Comparison of ENCODE assay signal across 9 mouse cellular contexts in genomic region chr5:73405981-73406722, GRCm38 (mm10). TPM values are rescaled to one million over a fixed set of nuclear protein-coding genes. Genes with fewer than 3 reads are reported as not detected.
DNase-seq lines count a peak whose midpoint lies in the region; ATAC-seq lines count a peak whose summit lies in the region.
"Had no signal": no experiment of that assay in that cellular context is flagged by ENCODE, and none has a peak within 500 bp of the region (broad histone marks: within the 10 kb centered on the region; RNA-seq: fewer than 3 reads in every experiment).

Gene Cwh43, plus strand, starts transcription at chr5:73406075.

- no peaks in the 10 kb centered on the region for H3K36me3 ChIP-seq in heart, embryonic 14.5 days (ENCODE audit: control insufficient read depth, insufficient read depth, low read length)
- no peaks in the 10 kb centered on the region for H3K36me3 ChIP-seq in neural tube, embryonic 15.5 days

- intact Hi-C loops in heart, postnatal 36 days (cut with DNase I): no loop called here

- WGBS in heart, embryonic 14.5 days: 2% methylated on average over 48 of the region's 49 CpGs
- 4% methylated on average over 48 of the region's 49 CpGs for WGBS in neural tube, embryonic 15.5 days

- peak within 1 kb of the TSS; percentile 75 for H3K4me2 ChIP-seq in heart, embryonic 14.5 days (ENCODE audit: low read length)
- H3K4me2 ChIP-seq in neural tube, embryonic 15.5 days: peak within 1 kb of the TSS; percentile 83

- peak within 1 kb of the TSS; percentile 59 for H3K9ac ChIP-seq in heart, embryonic 14.5 days (ENCODE audit: low read length)
- peak within 1 kb of the TSS; percentile 39; the same call in 1 of the 2 replicates for H3K9ac ChIP-seq in neural tube, embryonic 15.5 days (replicated peaks)

- no peak within 1 kb of the TSS for H3K27ac ChIP-seq in heart, embryonic 14.5 days (replicated peaks in 1 of 2; ENCODE audit: control insufficient read depth in 1 of 2, insufficient read depth in 1 of 2, low read depth in 2 of 2, low read length in 2 of 2)
- H3K27ac ChIP-seq in neural tube, embryonic 15.5 days (replicated peaks): no peak within 1 kb of the TSS

- peaks cover 7 to 9% of the 10 kb centered on the region in 2 experiments; a peak in 2 of 4 replicates for H3K4me1 ChIP-seq in heart, embryonic 14.5 days (ENCODE audit: control insufficient read depth in 2 of 2, insufficient read depth in 2 of 2, low read length in 2 of 2)
- H3K4me1 ChIP-seq in neural tube, embryonic 15.5 days: peaks cover 11% of the 10 kb centered on the region

- no peak for DNase-seq in heart, postnatal 36 days
- DNase-seq in ZHBTc4 (ENCODE audit: low read depth, low spot score): peak; percentile 47
- peak; percentile 60 to 64 for DNase-seq in frontal cortex, postnatal 36 days (ENCODE audit: low spot score in 2 of 2)
- DNase-seq in layer of hippocampus, adult 9-11 months: peak; percentile 31
- DNase-seq in cerebellum, adult 9-10 months: no peak
- no peak for DNase-seq in adrenal gland, postnatal 14 days

- no peaks in the 10 kb centered on the region for H3K9me3 ChIP-seq in heart, embryonic 14.5 days (ENCODE audit: control insufficient read depth, low read length)
- H3K9me3 ChIP-seq in neural tube, embryonic 15.5 days (replicated peaks): no peaks in the 10 kb centered on the region

- ATAC-seq in heart, embryonic 14.5 days (ENCODE audit: insufficient number of reproducible peaks, insufficient read depth, low FRiP score, low read depth): no peak
- peak; percentile 43 for ATAC-seq in neural tube, embryonic 15.5 days (ENCODE audit: low FRiP score)
- ATAC-seq: Patski had no signal

- H3K4me3 ChIP-seq in heart, embryonic 14.5 days (ENCODE audit: control insufficient read depth in 1 of 2, insufficient read depth in 1 of 2, low read depth in 1 of 2, low read length in 2 of 2): peak within 1 kb of the TSS; percentile 27 to 40
- H3K4me3 ChIP-seq in neural tube, embryonic 15.5 days (replicated peaks): peak within 1 kb of the TSS; percentile 40

- peaks cover 26% of the 10 kb centered on the region for H3K27me3 ChIP-seq in heart, embryonic 14.5 days (ENCODE audit: control insufficient read depth, insufficient read depth, low read length)
- H3K27me3 ChIP-seq in neural tube, embryonic 15.5 days (replicated peaks): peaks cover 35% of the 10 kb centered on the region
- H3K27me3 ChIP-seq: Patski had no signal

RNA-seq across cellular contexts. Expression of gene Cwh43, which starts in this region (rescaled TPM):
- not detected in 2 replicates for polyA plus RNA-seq in heart, embryonic 14.5 days (2014; fragmentation: Nextera tagmentation; extraction: Ambion mirVana)
- total RNA-seq in heart, postnatal 36 days (2021): not detected
- 0.45 and 0.56 TPM in 2 replicates for polyA plus RNA-seq in neural tube, embryonic 15.5 days (2015; fragmentation: Nextera tagmentation; extraction: Ambion mirVana)
- not detected in 2 replicates for total RNA-seq in adrenal gland, postnatal 14 days (2021)
- polyA plus RNA-seq: Patski had no signal

Comparison
In these comparisons a context has a peak if more than half of its experiments do, and no peak if none do; other contexts are left out.
1. Peak in ATAC-seq, H3K4me3 ChIP-seq, H3K9ac ChIP-seq and H3K4me2 ChIP-seq in neural tube, embryonic 15.5 days; RNA of the gene not detected or under 1 TPM.
2. DNase-seq: peak in ZHBTc4 (single experiment), frontal cortex, postnatal 36 days (2 of 2) and layer of hippocampus, adult 9-11 months (single experiment); none in heart, postnatal 36 days (0 of 2), cerebellum, adult 9-10 months (single experiment) and adrenal gland, postnatal 14 days (single experiment).